In genomic region chr4:143379931-143380715, GRCm38 (mm10) we compare ENCODE assay signal across 11 mouse cellular contexts. TPM values are rescaled to one million over a fixed set of nuclear protein-coding genes. Genes with fewer than 3 reads are reported as not detected.
DNase-seq lines count a peak whose midpoint lies in the region; ATAC-seq and TF ChIP-seq lines count a peak whose summit lies in the region.
"Had no signal": no experiment of that assay in that cellular context is flagged by ENCODE, and none has a peak within 500 bp of the region (broad histone marks: within the 10 kb centered on the region; RNA-seq: fewer than 3 reads in every experiment).

No protein-coding gene starts in this region.

- WGBS in kidney, postnatal 0 days = 24% methylated on average over 15 of the region's 15 CpGs
- 28% methylated on average over 15 of the region's 15 CpGs for WGBS in embryonic facial prominence, embryonic 11.5 days
- WGBS in hindbrain, embryonic 11.5 days = 18% methylated on average over 15 of the region's 15 CpGs
- 15% methylated on average over 15 of the region's 15 CpGs for WGBS in midbrain, postnatal 0 days

- no peak overlapping the region for H3K27ac ChIP-seq in kidney, postnatal 0 days
- H3K27ac ChIP-seq in embryonic facial prominence, embryonic 11.5 days (replicated peaks; ENCODE audit: low read depth, low read length) = no peak overlapping the region
- H3K27ac ChIP-seq in hindbrain, embryonic 11.5 days (ENCODE audit: low read depth, low read length) = peak overlapping the region; percentile 75
- 0 out of 2 replicates have a peak overlapping the region, but pooled peaks have one; percentile 1 for H3K27ac ChIP-seq in midbrain, postnatal 0 days (ENCODE audit: low read depth, low read length)
- H3K27ac ChIP-seq: embryonic facial prominence, embryonic 15.5 days had no signal

- H3K9me3 ChIP-seq in kidney, postnatal 0 days (replicated peaks; ENCODE audit: low read length) = no peaks in the 10 kb centered on the region
- H3K9me3 ChIP-seq in embryonic facial prominence, embryonic 11.5 days (replicated peaks; ENCODE audit: control insufficient read depth, low read length) = no peaks in the 10 kb centered on the region
- H3K9me3 ChIP-seq in hindbrain, embryonic 11.5 days (ENCODE audit: control insufficient read depth, low read length) = no peaks in the 10 kb centered on the region
- H3K9me3 ChIP-seq in midbrain, postnatal 0 days (ENCODE audit: low read length) = no peaks in the 10 kb centered on the region
- H3K9me3 ChIP-seq: embryonic facial prominence, embryonic 15.5 days had no signal

- H3K27me3 ChIP-seq in kidney, postnatal 0 days (ENCODE audit: insufficient read depth, low read length) = no peaks in the 10 kb centered on the region
- no peaks in the 10 kb centered on the region; the same call in 1 of the 2 replicates for H3K27me3 ChIP-seq in embryonic facial prominence, embryonic 11.5 days (ENCODE audit: control insufficient read depth, insufficient read depth, low read length)
- no peaks in the 10 kb centered on the region; the same call in 1 of the 2 replicates for H3K27me3 ChIP-seq in hindbrain, embryonic 11.5 days (ENCODE audit: control insufficient read depth, insufficient read depth, low read length)
- no peaks in the 10 kb centered on the region for H3K27me3 ChIP-seq in midbrain, postnatal 0 days (ENCODE audit: insufficient read depth, low read length)
- H3K27me3 ChIP-seq: Patski had no signal

- TF ChIP-seq CTCF in kidney, postnatal 0 days (IDR thresholded peaks at IDR 0.05; ENCODE audit: low read depth) = no peak
- TF ChIP-seq CTCF in midbrain, postnatal 0 days (IDR thresholded peaks at IDR 0.05) = no peak

- H3K4me2 ChIP-seq in kidney, postnatal 0 days (ENCODE audit: low read length) = no peak overlapping the region
- H3K4me2 ChIP-seq in embryonic facial prominence, embryonic 11.5 days (ENCODE audit: low read depth, low read length) = no peak overlapping the region
- peak overlapping the region; percentile 30 for H3K4me2 ChIP-seq in hindbrain, embryonic 11.5 days (replicated peaks; ENCODE audit: low read depth, low read length)
- H3K4me2 ChIP-seq in midbrain, postnatal 0 days (ENCODE audit: low read depth, low read length, poor library complexity, severe bottlenecking) = peak overlapping the region; percentile 21
- H3K4me2 ChIP-seq: embryonic facial prominence, embryonic 15.5 days had no signal

- H3K4me1 ChIP-seq in kidney, postnatal 0 days (replicated peaks; ENCODE audit: insufficient read depth, low read length) = no peaks in the 10 kb centered on the region
- H3K4me1 ChIP-seq in embryonic facial prominence, embryonic 11.5 days (ENCODE audit: control insufficient read depth, insufficient read depth, low read length) = no peaks in the 10 kb centered on the region
- H3K4me1 ChIP-seq in hindbrain, embryonic 11.5 days (replicated peaks; ENCODE audit: control insufficient read depth, insufficient read depth, low read length) = 0 out of 2 replicates have a peak, but pooled peaks cover 3% of the 10 kb centered on the region
- no peaks in the 10 kb centered on the region; the same call in 1 of the 2 replicates for H3K4me1 ChIP-seq in midbrain, postnatal 0 days (ENCODE audit: insufficient read depth, low read length)
- H3K4me1 ChIP-seq: embryonic facial prominence, embryonic 15.5 days had no signal

- H3K4me3 ChIP-seq in kidney, postnatal 0 days (replicated peaks; ENCODE audit: low read depth, low read length) = no peak overlapping the region
- no peak overlapping the region for H3K4me3 ChIP-seq in embryonic facial prominence, embryonic 11.5 days (ENCODE audit: low read depth, low read length)
- no peak overlapping the region for H3K4me3 ChIP-seq in hindbrain, embryonic 11.5 days (ENCODE audit: low read depth, low read length)
- H3K4me3 ChIP-seq in midbrain, postnatal 0 days (ENCODE audit: low read depth, low read length) = no peak overlapping the region
- H3K4me3 ChIP-seq: embryonic facial prominence, embryonic 15.5 days had no signal

- no peak for ATAC-seq in kidney, postnatal 0 days (replicated peaks; ENCODE audit: low FRiP score, low read depth)
- peak; percentile 57 for ATAC-seq in embryonic facial prominence, embryonic 11.5 days (replicated peaks; ENCODE audit: insufficient number of reproducible peaks, low FRiP score, low TSS enrichment, low read depth)
- peak; percentile 85 for ATAC-seq in hindbrain, embryonic 11.5 days (ENCODE audit: low FRiP score)
- peak; percentile 53 for ATAC-seq in midbrain, postnatal 0 days (ENCODE audit: low FRiP score)
- ATAC-seq: Patski had no signal

- no peak overlapping the region for H3K9ac ChIP-seq in kidney, postnatal 0 days (ENCODE audit: low read depth, low read length)
- no peak overlapping the region for H3K9ac ChIP-seq in embryonic facial prominence, embryonic 11.5 days (replicated peaks; ENCODE audit: low read length)
- H3K9ac ChIP-seq in hindbrain, embryonic 11.5 days (ENCODE audit: low read depth, low read length) = peak overlapping the region; percentile 37
- H3K9ac ChIP-seq in midbrain, postnatal 0 days (replicated peaks; ENCODE audit: low read length, poor library complexity, severe bottlenecking) = peak overlapping the region; percentile 20; the same call in 1 of the 2 replicates
- H3K9ac ChIP-seq: embryonic facial prominence, embryonic 15.5 days had no signal

- no peaks in the 10 kb centered on the region for H3K36me3 ChIP-seq in kidney, postnatal 0 days (ENCODE audit: insufficient read depth, low read length)
- no peaks in the 10 kb centered on the region for H3K36me3 ChIP-seq in embryonic facial prominence, embryonic 11.5 days (replicated peaks; ENCODE audit: control insufficient read depth, insufficient read depth, low read depth, low read length)
- no peaks in the 10 kb centered on the region for H3K36me3 ChIP-seq in hindbrain, embryonic 11.5 days (ENCODE audit: control insufficient read depth, insufficient read depth, low read length)
- H3K36me3 ChIP-seq in midbrain, postnatal 0 days (ENCODE audit: insufficient read depth, low read length) = no peaks in the 10 kb centered on the region
- H3K36me3 ChIP-seq: embryonic facial prominence, embryonic 15.5 days had no signal

- peak; percentile 6 for DNase-seq in kidney, postnatal 0 days (ENCODE audit: low spot score)
- DNase-seq in kidney, postnatal 25 days = no peak
- DNase-seq in embryonic facial prominence, embryonic 11.5 days (ENCODE audit: low spot score) = peak; percentile 5
- DNase-seq in hindbrain, embryonic 11.5 days (ENCODE audit: low spot score) = peak; percentile 66
- peak; percentile 52 for DNase-seq in midbrain, postnatal 0 days (ENCODE audit: low spot score)
- no peak for DNase-seq in c-Kit-positive CD71-positive TER-119-positive erythroid progenitor cells, embryonic 14.5 days (ENCODE audit: low spot score)
- no peak for DNase-seq in lung, adult 18-20 months
- no peak for DNase-seq in ovary, postnatal 14 days (ENCODE audit: low spot score)

RNA-seq across cellular contexts. Expression of gene Pramel1, which starts 14.1 kb away (rescaled TPM):
- not detected in 2 replicates for polyA plus RNA-seq in kidney, postnatal 0 days (2015; fragmentation: Nextera tagmentation; extraction: Ambion mirVana)
- polyA plus RNA-seq in embryonic facial prominence, embryonic 11.5 days (2014; fragmentation: Nextera tagmentation; extraction: Ambion mirVana) = not detected in 2 replicates
- polyA plus RNA-seq in hindbrain, embryonic 11.5 days (2014; fragmentation: Nextera tagmentation; extraction: Ambion mirVana) = not detected in 2 replicates
- total RNA-seq in midbrain, postnatal 0 days (2014; rRNA removed) = not detected in 2 replicates
- polyA plus RNA-seq in midbrain, postnatal 0 days (2015; fragmentation: Nextera tagmentation; extraction: Ambion mirVana) = not detected in 2 replicates
- polyA plus RNA-seq: embryonic facial prominence, embryonic 15.5 days; liver, embryonic 16.5 days; Patski had no signal

RNA-seq across cellular contexts. Expression of gene Lrrc38, which starts 30.6 kb away (rescaled TPM):
- polyA plus RNA-seq in kidney, postnatal 0 days (2015; fragmentation: Nextera tagmentation; extraction: Ambion mirVana) = 0.09 and 0.15 TPM in 2 replicates
- polyA plus RNA-seq in embryonic facial prominence, embryonic 11.5 days (2014; fragmentation: Nextera tagmentation; extraction: Ambion mirVana) = 0.11 and 0.14 TPM in 2 replicates
- polyA plus RNA-seq in hindbrain, embryonic 11.5 days (2014; fragmentation: Nextera tagmentation; extraction: Ambion mirVana) = 0.51 TPM in 1 of 2 replicates, not detected in the other
- 0.33 and 2.3 TPM in 2 replicates for total RNA-seq in midbrain, postnatal 0 days (2014; rRNA removed)
- 0.64 and 0.67 TPM in 2 replicates for polyA plus RNA-seq in midbrain, postnatal 0 days (2015; fragmentation: Nextera tagmentation; extraction: Ambion mirVana)
- polyA plus RNA-seq: liver, embryonic 16.5 days; Patski had no signal

RNA-seq across cellular contexts. Expression of gene Pramef8, which starts 32.1 kb away (rescaled TPM):
- polyA plus RNA-seq in kidney, postnatal 0 days (2015; fragmentation: Nextera tagmentation; extraction: Ambion mirVana) = 12.9 and 15.2 TPM in 2 replicates
- 18.7 and 19.0 TPM in 2 replicates for polyA plus RNA-seq in embryonic facial prominence, embryonic 11.5 days (2014; fragmentation: Nextera tagmentation; extraction: Ambion mirVana)
- 17.0 and 19.4 TPM in 2 replicates for polyA plus RNA-seq in hindbrain, embryonic 11.5 days (2014; fragmentation: Nextera tagmentation; extraction: Ambion mirVana)
- total RNA-seq in midbrain, postnatal 0 days (2014; rRNA removed) = 34.9 and 39.0 TPM in 2 replicates
- polyA plus RNA-seq in midbrain, postnatal 0 days (2015; fragmentation: Nextera tagmentation; extraction: Ambion mirVana) = 16.1 and 17.0 TPM in 2 replicates

Comparison
In these comparisons a context has a peak if more than half of its experiments do, and no peak if none do; other contexts are left out.
1. DNase-seq: peak in kidney, postnatal 0 days (single experiment), embryonic facial prominence, embryonic 11.5 days (single experiment), hindbrain, embryonic 11.5 days (single experiment) and midbrain, postnatal 0 days (single experiment); none in kidney, postnatal 25 days (0 of 2), c-Kit-positive CD71-positive TER-119-positive erythroid progenitor cells, embryonic 14.5 days (single experiment), lung, adult 18-20 months (0 of 2) and ovary, postnatal 14 days (single experiment).
2. H3K27ac ChIP-seq: peak in hindbrain, embryonic 11.5 days (single experiment) and midbrain, postnatal 0 days (single experiment); none in kidney, postnatal 0 days (single experiment) and embryonic facial prominence, embryonic 11.5 days (single experiment).
3. H3K4me2 ChIP-seq: peak in hindbrain, embryonic 11.5 days (single experiment) and midbrain, postnatal 0 days (single experiment); none in kidney, postnatal 0 days (single experiment) and embryonic facial prominence, embryonic 11.5 days (single experiment).
4. H3K9ac ChIP-seq: peak in hindbrain, embryonic 11.5 days (single experiment) and midbrain, postnatal 0 days (single experiment); none in kidney, postnatal 0 days (single experiment) and embryonic facial prominence, embryonic 11.5 days (single experiment).